Mouse (Mus musculus) olfactory bulb, adult 2 months (tissue): ENCODE data around the gene Sh3rf1.

Source experiments
- CTCF ChIP-seq: fragments of 200-500 bp; IDR thresholded peaks from 2 replicates; pipeline ENCODE4 v1.5.1; 2012; ENCODE audit warnings: low read depth, mild to moderate bottlenecking, low read length, moderate library complexity; ENCODE audit not compliant: insufficient read depth
- POLR2A ChIP-seq: fragments of 200-500 bp; IDR thresholded peaks from 2 replicates; pipeline ENCODE4 v1.6.1; 2012; ENCODE audit warnings: mild to moderate bottlenecking, low read depth, low read length, moderate library complexity; ENCODE audit not compliant: insufficient read depth

- no peak for TF ChIP-seq CTCF
- TF ChIP-seq POLR2A: no peak
Observed at GRCm38 (mm10) chr8:61258828-61259227, 35.2 kb downstream of the Sh3rf1 start.
